Mouse (Mus musculus) midbrain, embryonic 13.5 days (tissue): Measurements from ENCODE around the gene Srrm1. TPM values are rescaled to one million over a fixed set of nuclear protein-coding genes. Genes with fewer than 3 reads are reported as not detected.

Experiments
- ATAC-seq: fragments of 200-750 bp; cut with Nextera tagmentation; 2 replicates; pipeline ENCODE4 v1.8.0; 2017; ENCODE audit warnings: mild to moderate bottlenecking, moderate TSS enrichment, moderate library complexity
- H3K27ac ChIP-seq: fragments of 300-500 bp; sonication (generic); 2 replicates; pipeline ENCODE4 v1.5.1; 2015; ENCODE audit warnings: inconsistent platforms, mild to moderate bottlenecking, moderate library complexity
- H3K27me3 ChIP-seq: fragments of 300-500 bp; sonication (generic); 2 replicates; pipeline ENCODE4 v1.6.1; 2015; ENCODE audit warnings: mild to moderate bottlenecking, inconsistent platforms
- H3K36me3 ChIP-seq: fragments of 300-500 bp; sonication (generic); 2 replicates; pipeline ENCODE4 v1.6.1; 2015; ENCODE audit warnings: mild to moderate bottlenecking, inconsistent platforms
- H3K4me1 ChIP-seq: fragments of 300-500 bp; sonication (generic); replicated peaks from 2 replicates; pipeline ENCODE4 v1.6.1; 2015; ENCODE audit warnings: inconsistent platforms
- H3K4me2 ChIP-seq: fragments of 300-500 bp; sonication (generic); replicated peaks from 2 replicates; pipeline ENCODE4 v1.6.1; 2015; ENCODE audit warnings: moderate library complexity, mild to moderate bottlenecking, inconsistent platforms
- H3K4me3 ChIP-seq: fragments of 300-500 bp; sonication (generic); replicated peaks from 2 replicates; pipeline ENCODE4 v1.5.1; 2015; ENCODE audit warnings: mild to moderate bottlenecking, inconsistent platforms
- H3K9ac ChIP-seq: fragments of 300-500 bp; sonication (generic); replicated peaks from 2 replicates; pipeline ENCODE4 v1.6.1; 2015; ENCODE audit warnings: mild to moderate bottlenecking, inconsistent platforms
- H3K9me3 ChIP-seq: fragments of 300-500 bp; sonication (generic); 2 replicates; pipeline ENCODE4 v1.6.1; 2016; ENCODE audit warnings: mild to moderate bottlenecking, inconsistent platforms
- WGBS: fragments of 180-500 bp; shearing (Covaris S2); methylation state at CpG from one replicate; pipeline ENCODE4 v1.1.7; 2015; 5-methylcytosine and 5-hydroxymethylcytosine counted together
- polyA plus RNA-seq: library from polyadenylated mRNA; unstranded; fragments of >200 nt; fragmentation: Nextera tagmentation; extraction: Ambion mirVana; gene quantifications from 2 replicates; pipeline ENCODE4 v1.2.1, GENCODE M21; 2015

The Srrm1 gene
- polyA plus RNA-seq, 1 experiment from 2014 or later: 211 TPM

- H3K9me3 ChIP-seq: no peaks in the 10 kb centered on the region
- peak overlapping the region; percentile 92 for H3K27ac ChIP-seq
- under 1% methylated on average over 67 of the region's 67 CpGs for WGBS
- peak; percentile 77 for ATAC-seq
- H3K27me3 ChIP-seq: no peaks in the 10 kb centered on the region
- H3K36me3 ChIP-seq: peaks cover 20% of the 10 kb centered on the region
- peak overlapping the region; percentile 98 for H3K9ac ChIP-seq
- peak overlapping the region; percentile 89 for H3K4me2 ChIP-seq
- H3K4me1 ChIP-seq: peaks cover 19% of the 10 kb centered on the region
- peak overlapping the region; percentile 99 for H3K4me3 ChIP-seq
Observed at GRCm38 (mm10) chr4:135352326-135353065, 625 bp downstream of the Srrm1 start.

DNA sequence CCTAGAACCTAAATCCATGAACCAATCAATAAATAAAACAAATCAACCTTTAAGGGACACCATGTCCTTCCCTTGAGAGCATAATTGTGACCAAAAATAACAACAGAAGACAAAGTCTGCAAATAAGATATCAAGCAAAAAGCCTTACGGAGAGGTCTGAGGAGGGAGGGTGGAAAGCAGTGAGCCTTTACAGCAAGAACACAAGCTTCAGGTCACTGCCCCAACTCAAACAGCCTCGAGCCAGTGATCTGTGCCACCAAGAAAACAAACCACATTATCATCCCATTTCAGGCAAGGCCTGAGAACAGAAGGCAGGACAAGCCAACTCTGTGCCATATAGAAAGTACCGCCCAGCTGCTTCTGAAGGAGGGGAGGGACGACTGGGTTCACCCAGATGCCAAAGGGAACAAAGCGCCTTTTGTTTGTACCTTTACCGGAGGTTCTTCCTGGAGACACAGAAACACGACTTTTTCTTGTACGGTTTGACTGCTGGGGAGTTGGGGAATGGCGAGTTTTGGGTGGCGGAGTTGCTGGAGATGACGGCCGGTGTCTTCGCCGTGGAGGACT lies 15.7 kb downstream of the Srrm1 start:
- Histone ChIP-seq H3K4me1 (no peaks in the 10 kb centered on the region), H3K9me3 (no peaks in the 10 kb centered on the region), H3K4me2 (no peak overlapping the region), H3K9ac (no peak overlapping the region), H3K4me3 (no peak overlapping the region), H3K36me3 (peaks cover 96% of the 10 kb centered on the region), H3K27ac (no peak overlapping the region), H3K27me3 (no peaks in the 10 kb centered on the region)
- WGBS: 87% methylated on average over 14 of the region's 14 CpGs
- no peak for ATAC-seq

- 92% methylated on average over 3 of the region's 3 CpGs for WGBS
- Histone ChIP-seq H3K36me3 (peaks cover 96% of the 10 kb centered on the region), H3K27ac (no peak overlapping the region), H3K9me3 (no peaks in the 10 kb centered on the region), H3K27me3 (no peaks in the 10 kb centered on the region), H3K4me1 (no peaks in the 10 kb centered on the region), H3K4me3 (no peak overlapping the region), H3K9ac (no peak overlapping the region), H3K4me2 (no peak overlapping the region)
- no peak for ATAC-seq
Observed at GRCm38 (mm10) chr4:135336023-135336357, 17.1 kb downstream of the Srrm1 start.

DNA sequence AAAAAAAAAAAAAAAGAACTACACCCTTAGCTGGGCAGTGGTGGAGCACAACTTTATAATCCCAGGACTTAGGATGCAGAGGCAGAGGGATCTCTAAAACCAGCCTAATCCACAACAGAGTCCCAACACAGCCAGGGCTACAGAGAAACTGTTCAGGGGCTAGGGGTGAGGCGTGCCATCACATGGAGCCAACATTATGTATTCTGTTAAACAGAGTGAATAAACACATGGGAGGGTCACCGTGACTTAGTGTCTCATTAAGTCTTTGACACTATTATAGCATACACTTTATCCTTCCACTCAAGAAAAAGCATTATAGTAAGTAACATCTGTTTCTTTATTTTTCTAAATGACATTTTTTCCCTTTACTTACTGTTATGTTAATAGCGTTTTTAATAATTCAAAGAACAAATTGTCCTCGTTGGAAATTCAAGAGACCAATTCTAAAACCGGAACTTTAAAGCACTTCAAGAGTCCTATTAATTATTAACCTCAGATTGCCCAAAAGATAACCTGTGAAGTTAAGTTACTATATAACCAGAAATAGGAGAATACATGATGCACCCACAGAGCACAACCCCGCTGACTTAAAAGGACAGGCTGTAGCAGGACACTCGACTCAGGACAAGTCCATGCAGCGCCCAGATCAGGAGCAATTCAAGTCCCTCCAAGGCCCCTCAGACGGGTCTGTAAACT lies 17.6 kb downstream of the Srrm1 start:
- Histone ChIP-seq H3K4me1 (no peaks in the 10 kb centered on the region), H3K4me2 (no peak overlapping the region), H3K36me3 (peaks cover 95% of the 10 kb centered on the region), H3K27ac (no peak overlapping the region), H3K9ac (no peak overlapping the region), H3K9me3 (no peaks in the 10 kb centered on the region), H3K27me3 (no peaks in the 10 kb centered on the region), H3K4me3 (no peak overlapping the region)
- 90% methylated on average over 9 of the region's 9 CpGs for WGBS
- ATAC-seq: no peak

- no peak overlapping the region for H3K4me3 ChIP-seq
- ATAC-seq: no peak
- no peaks in the 10 kb centered on the region for H3K9me3 ChIP-seq
- WGBS: 90% methylated on average over 3 of the region's 3 CpGs
- H3K27me3 ChIP-seq: no peaks in the 10 kb centered on the region
- H3K4me2 ChIP-seq: no peak overlapping the region
- H3K27ac ChIP-seq: no peak overlapping the region
- H3K9ac ChIP-seq: no peak overlapping the region
- no peaks in the 10 kb centered on the region for H3K4me1 ChIP-seq
- H3K36me3 ChIP-seq: peaks cover 94% of the 10 kb centered on the region
Observed at GRCm38 (mm10) chr4:135326469-135326868, 26.7 kb downstream of the Srrm1 start.

GRCm38 (mm10) chr4:135326046-135326445 lies 27.1 kb downstream of the Srrm1 start:
- Histone ChIP-seq H3K9ac (no peak overlapping the region), H3K4me2 (no peak overlapping the region), H3K4me3 (no peak overlapping the region), H3K27me3 (no peaks in the 10 kb centered on the region), H3K36me3 (peaks cover 94% of the 10 kb centered on the region), H3K4me1 (no peaks in the 10 kb centered on the region), H3K27ac (no peak overlapping the region), H3K9me3 (no peaks in the 10 kb centered on the region)
- no peak for ATAC-seq

- no peaks in the 10 kb centered on the region for H3K27me3 ChIP-seq
- no peak overlapping the region for H3K27ac ChIP-seq
- ATAC-seq: no peak
- H3K9ac ChIP-seq: no peak overlapping the region
- H3K4me2 ChIP-seq: no peak overlapping the region
- H3K4me1 ChIP-seq: no peaks in the 10 kb centered on the region
- peaks cover 93% of the 10 kb centered on the region for H3K36me3 ChIP-seq
- WGBS: 94% methylated on average over 8 of the region's 8 CpGs
- H3K9me3 ChIP-seq: no peaks in the 10 kb centered on the region
- H3K4me3 ChIP-seq: no peak overlapping the region
Observed at GRCm38 (mm10) chr4:135323021-135323420, 30.1 kb downstream of the Srrm1 start.

DNA sequence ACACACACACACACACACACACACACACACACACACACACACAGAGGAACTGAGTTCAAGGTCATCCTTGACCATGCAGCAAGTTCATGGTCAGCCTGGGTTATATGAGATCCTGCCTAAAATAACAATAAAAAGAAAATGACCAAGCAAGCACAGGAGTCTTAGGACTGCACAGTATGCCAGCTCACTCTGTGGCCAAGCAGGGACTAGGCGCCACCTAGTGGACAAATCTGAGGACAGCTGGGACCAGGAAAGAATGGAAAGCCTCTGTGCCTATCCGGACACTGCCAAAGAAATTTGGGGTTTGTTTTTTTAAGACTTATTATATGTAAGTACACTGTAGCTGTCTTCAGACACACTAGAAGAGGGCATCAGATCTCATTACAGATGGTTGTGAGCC lies 35.2 kb downstream of the Srrm1 start:
- Histone ChIP-seq H3K36me3 (peaks cover 80% of the 10 kb centered on the region), H3K4me1 (no peaks in the 10 kb centered on the region), H3K4me2 (no peak overlapping the region), H3K4me3 (no peak overlapping the region), H3K9ac (no peak overlapping the region; the same call in 1 of the 2 replicates), H3K27ac (0 out of 2 replicates have a peak overlapping the region, but pooled peaks have one; percentile 39), H3K27me3 (no peaks in the 10 kb centered on the region), H3K9me3 (no peaks in the 10 kb centered on the region)
- WGBS: 22% methylated on average over 2 of the region's 2 CpGs
- peak; percentile 90 for ATAC-seq

DNA sequence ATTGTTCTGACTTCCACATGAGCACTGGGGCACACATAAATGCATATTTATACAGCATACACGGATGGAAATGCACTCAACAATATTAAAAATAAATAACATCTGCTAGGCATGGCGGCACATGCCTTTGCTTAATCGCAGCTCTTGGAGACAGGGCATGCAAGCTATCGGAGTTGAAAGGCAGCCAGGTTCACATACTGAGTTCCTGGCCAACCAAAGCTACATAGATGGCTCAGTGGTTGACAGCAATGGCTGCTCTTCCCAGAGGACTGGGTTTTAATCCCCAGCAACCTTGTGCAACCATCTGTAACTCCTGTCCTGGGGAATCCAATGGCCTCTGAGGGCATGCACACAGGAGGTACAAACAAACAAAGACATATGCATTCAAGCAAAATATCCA lies 35.6 kb downstream of the Srrm1 start:
- H3K4me1 ChIP-seq: 0 out of 2 replicates have a peak, but pooled peaks cover 2% of the 10 kb centered on the region
- peak; percentile 43 for ATAC-seq
- 94% methylated on average over 4 of the region's 4 CpGs for WGBS
- no peak overlapping the region for H3K4me2 ChIP-seq
- H3K36me3 ChIP-seq: peaks cover 75% of the 10 kb centered on the region
- no peaks in the 10 kb centered on the region for H3K27me3 ChIP-seq
- no peak overlapping the region for H3K4me3 ChIP-seq
- no peaks in the 10 kb centered on the region for H3K9me3 ChIP-seq
- H3K9ac ChIP-seq: no peak overlapping the region; the same call in 1 of the 2 replicates
- peak overlapping the region; percentile 39; the same call in 1 of the 2 replicates for H3K27ac ChIP-seq

DNA sequence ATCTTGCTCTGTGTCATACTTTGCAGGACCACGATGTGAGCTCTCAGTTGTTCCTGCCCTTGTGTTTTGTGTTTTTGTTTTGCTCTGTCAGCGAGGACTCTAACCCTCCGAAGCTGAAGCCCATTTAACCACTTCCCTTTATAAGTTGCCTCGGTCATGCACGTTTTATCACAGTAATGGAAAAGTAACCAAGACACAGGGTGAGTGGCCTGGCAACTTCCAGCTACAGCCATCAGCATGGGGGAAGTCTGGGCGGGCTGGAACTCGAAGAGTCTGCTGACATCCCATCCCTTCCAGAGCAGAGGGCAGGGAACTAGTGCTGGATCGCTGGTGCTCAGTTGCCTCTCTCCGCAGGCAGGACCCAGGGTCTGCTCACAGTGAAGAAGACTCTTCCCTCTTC lies 37.8 kb downstream of the Srrm1 start:
- H3K4me1 ChIP-seq: 0 out of 2 replicates have a peak, but pooled peaks cover 3% of the 10 kb centered on the region
- peaks cover 53% of the 10 kb centered on the region for H3K36me3 ChIP-seq
- no peak overlapping the region for H3K27ac ChIP-seq
- no peaks in the 10 kb centered on the region for H3K9me3 ChIP-seq
- no peak overlapping the region for H3K4me3 ChIP-seq
- no peaks in the 10 kb centered on the region for H3K27me3 ChIP-seq
- 96% methylated on average over 9 of the region's 9 CpGs for WGBS
- no peak overlapping the region for H3K9ac ChIP-seq
- H3K4me2 ChIP-seq: no peak overlapping the region
- no peak for ATAC-seq

DNA sequence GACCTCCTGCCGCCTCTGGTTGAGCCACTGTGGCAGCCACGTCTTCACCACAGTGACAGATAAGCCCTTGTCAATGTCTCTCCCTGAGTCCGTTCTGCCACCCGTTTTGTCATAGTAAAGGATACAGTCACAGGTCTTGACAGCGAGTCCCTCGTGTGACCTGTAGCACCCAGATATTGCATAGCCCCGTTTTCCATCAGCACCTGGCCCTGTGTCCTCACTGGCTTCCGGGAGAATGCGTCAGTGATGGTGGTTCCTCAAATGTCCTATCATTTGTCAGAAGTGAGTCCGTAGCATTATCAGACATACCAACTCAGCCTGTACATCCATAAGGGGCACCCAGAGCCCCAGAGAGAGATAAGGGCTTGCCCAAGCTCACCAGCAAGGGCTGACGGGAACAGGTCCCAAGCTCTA lies 38.7 kb downstream of the Srrm1 start:
- Histone ChIP-seq H3K27ac (no peak overlapping the region), H3K9ac (no peak overlapping the region), H3K27me3 (no peaks in the 10 kb centered on the region), H3K36me3 (peaks cover 44% of the 10 kb centered on the region), H3K4me3 (no peak overlapping the region), H3K9me3 (no peaks in the 10 kb centered on the region), H3K4me1 (0 out of 2 replicates have a peak, but pooled peaks cover 3% of the 10 kb centered on the region), H3K4me2 (no peak overlapping the region)
- ATAC-seq: no peak
- 86% methylated on average over 11 of the region's 11 CpGs for WGBS

DNA sequence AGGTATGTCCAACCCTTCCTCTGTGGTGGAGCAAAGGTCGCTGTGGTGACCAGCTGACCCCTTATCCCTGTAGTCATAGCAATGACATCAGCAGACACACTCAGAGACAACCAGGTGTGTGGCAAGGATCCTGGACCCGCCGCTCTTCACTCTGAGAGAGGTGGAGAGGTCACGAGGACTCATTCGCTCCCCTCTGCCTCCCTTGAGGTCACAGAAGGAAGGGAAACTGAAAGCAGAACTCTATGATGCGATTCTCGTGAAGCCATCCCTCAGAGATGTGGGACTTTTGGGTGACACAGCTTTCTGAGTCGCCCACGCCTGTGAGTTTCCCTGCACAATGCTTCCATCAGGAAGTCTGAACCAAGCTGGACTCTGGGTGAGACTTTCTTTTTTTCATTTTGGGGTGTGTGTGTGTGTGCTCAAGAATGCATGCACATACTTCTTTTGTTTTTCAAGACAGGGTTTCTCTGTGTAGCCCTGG lies 39.3 kb downstream of the Srrm1 start:
- no peak for ATAC-seq
- H3K27ac ChIP-seq: no peak overlapping the region

More for the DNA sequence above, 39.3 kb downstream of the Srrm1 start:
- Histone ChIP-seq H3K36me3 (peaks cover 38% of the 10 kb centered on the region), H3K4me3 (no peak overlapping the region), H3K4me1 (0 out of 2 replicates have a peak, but pooled peaks cover 3% of the 10 kb centered on the region), H3K9me3 (no peaks in the 10 kb centered on the region), H3K27me3 (no peaks in the 10 kb centered on the region), H3K4me2 (no peak overlapping the region), H3K9ac (no peak overlapping the region)
- WGBS: 85% methylated on average over 9 of the region's 9 CpGs
